Mouse (Mus musculus) embryonic facial prominence, embryonic 14.5 days (tissue): ENCODE measurements at regions not wholly inside any gene's neighbourhood (a gene's known extent, or its start where the extent isn't known, plus 50 kb on each side); places are given as distances from the start of the nearest gene placed in this dataset.

Experiments used
- ATAC-seq: fragments of 200-750 bp; cut with Nextera tagmentation; 2 replicates; pipeline ENCODE4 v1.8.0; 2017; ENCODE audit warnings: low read depth, moderate number of reproducible peaks, moderate TSS enrichment
- DNase-seq: peaks from one replicate; pipeline ENCODE4 v3.0.0-alpha.2; 2015; ENCODE audit warnings: low spot score
- H3K27ac ChIP-seq: fragments of 300-500 bp; sonication (generic); replicated peaks from 2 replicates; pipeline ENCODE4 v1.5.1; 2014; ENCODE audit warnings: low read depth, mild to moderate bottlenecking, low read length, moderate library complexity
- H3K27me3 ChIP-seq: fragments of 300-500 bp; sonication (generic); replicated peaks from 2 replicates; pipeline ENCODE4 v1.6.1; 2014; ENCODE audit warnings: low read length; ENCODE audit not compliant: control insufficient read depth, insufficient read depth
- H3K36me3 ChIP-seq: fragments of 300-500 bp; sonication (generic); 2 replicates; pipeline ENCODE4 v1.6.1; 2014; ENCODE audit warnings: low read length, mixed read lengths; ENCODE audit not compliant: control insufficient read depth, insufficient read depth
- H3K4me1 ChIP-seq: fragments of 300-500 bp; sonication (generic); 2 replicates; pipeline ENCODE4 v1.6.1; 2014; ENCODE audit warnings: antibody characterized with exemption, low read length; ENCODE audit not compliant: control insufficient read depth, insufficient read depth
- H3K4me2 ChIP-seq: fragments of 300-500 bp; sonication (generic); 2 replicates; pipeline ENCODE4 v1.6.1; 2014; ENCODE audit warnings: low read depth, mild to moderate bottlenecking, low read length, moderate library complexity, mixed read lengths
- H3K4me3 ChIP-seq: fragments of 300-500 bp; sonication (generic); 2 replicates; pipeline ENCODE4 v1.5.1; 2014; ENCODE audit warnings: low read depth, mild to moderate bottlenecking, low read length
- H3K9ac ChIP-seq: fragments of 300-500 bp; sonication (generic); 2 replicates; pipeline ENCODE4 v1.6.1; 2014; ENCODE audit warnings: low read depth, mild to moderate bottlenecking, low read length, moderate library complexity, mixed read lengths
- H3K9me3 ChIP-seq: fragments of 300-500 bp; sonication (generic); 2 replicates; pipeline ENCODE4 v1.6.1; 2016; ENCODE audit warnings: low read length; ENCODE audit not compliant: control insufficient read depth
- WGBS: fragments of 180-500 bp; shearing (Covaris S2); extraction: QIAGEN DNeasy Blood & Tissue Kit; methylation state at CpG from one replicate; pipeline ENCODE4 v1.1.7; 2014; 5-methylcytosine and 5-hydroxymethylcytosine counted together

DNA sequence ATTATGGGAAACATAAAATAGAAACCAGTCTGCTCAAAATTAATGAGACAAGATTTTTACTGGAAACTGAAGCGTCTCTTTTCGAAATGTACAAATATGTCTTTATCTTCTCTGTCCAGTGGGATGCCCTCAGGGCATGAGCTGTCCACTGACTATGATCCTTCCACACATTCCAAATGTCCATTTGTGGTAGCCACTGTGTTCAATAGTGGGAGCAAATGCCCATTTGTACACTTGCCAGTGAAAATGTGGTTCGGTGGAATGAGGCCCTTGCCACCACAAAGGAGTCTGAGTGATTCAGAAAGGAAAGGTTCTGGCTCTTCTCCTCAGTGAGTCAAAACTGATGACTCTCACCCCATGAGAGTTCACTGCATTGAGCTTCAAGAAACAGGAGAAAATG is 635.9 kb downstream of the Slc22a22 start:
- H3K36me3 ChIP-seq = no peaks in the 10 kb centered on the region
- no peaks in the 10 kb centered on the region for H3K27me3 ChIP-seq
- H3K4me2 ChIP-seq = no peak overlapping the region
- WGBS = 83% methylated on average over 3 of the region's 3 CpGs
- H3K4me1 ChIP-seq = 0 out of 2 replicates have a peak, but pooled peaks cover 5% of the 10 kb centered on the region
- no peak overlapping the region for H3K4me3 ChIP-seq
- no peak overlapping the region for H3K9ac ChIP-seq
- H3K9me3 ChIP-seq = no peaks in the 10 kb centered on the region
- DNase-seq = no peak
- ATAC-seq = no peak
- no peak overlapping the region for H3K27ac ChIP-seq

DNA sequence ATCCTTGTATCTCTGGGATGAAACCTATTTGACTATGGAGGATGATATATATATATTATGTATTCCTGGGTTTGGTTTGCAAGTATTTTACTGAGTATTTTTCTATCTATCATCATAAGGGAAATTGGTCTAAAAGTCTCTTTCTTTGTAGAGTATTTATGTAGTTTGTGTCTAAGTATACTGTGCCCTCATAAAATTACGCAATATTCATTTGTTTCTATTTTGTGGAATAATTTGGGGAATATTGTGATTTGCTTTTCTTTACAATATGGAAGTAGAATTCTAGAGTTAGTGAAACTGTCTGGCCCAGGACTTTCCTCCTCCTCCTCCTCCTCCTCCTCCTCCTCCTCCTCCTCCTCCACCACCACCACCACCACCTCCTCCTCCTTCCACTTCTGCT is 640.1 kb downstream of the Slc22a22 start:
- no peak overlapping the region for H3K9ac ChIP-seq
- H3K27me3 ChIP-seq = no peaks in the 10 kb centered on the region
- H3K4me3 ChIP-seq = no peak overlapping the region
- WGBS = 97% methylated on average over 1 of the region's 1 CpGs
- H3K36me3 ChIP-seq = no peaks in the 10 kb centered on the region
- H3K4me2 ChIP-seq = no peak overlapping the region
- ATAC-seq = no peak
- H3K9me3 ChIP-seq = no peaks in the 10 kb centered on the region
- no peak for DNase-seq
- no peaks in the 10 kb centered on the region for H3K4me1 ChIP-seq
- no peak overlapping the region for H3K27ac ChIP-seq

DNA sequence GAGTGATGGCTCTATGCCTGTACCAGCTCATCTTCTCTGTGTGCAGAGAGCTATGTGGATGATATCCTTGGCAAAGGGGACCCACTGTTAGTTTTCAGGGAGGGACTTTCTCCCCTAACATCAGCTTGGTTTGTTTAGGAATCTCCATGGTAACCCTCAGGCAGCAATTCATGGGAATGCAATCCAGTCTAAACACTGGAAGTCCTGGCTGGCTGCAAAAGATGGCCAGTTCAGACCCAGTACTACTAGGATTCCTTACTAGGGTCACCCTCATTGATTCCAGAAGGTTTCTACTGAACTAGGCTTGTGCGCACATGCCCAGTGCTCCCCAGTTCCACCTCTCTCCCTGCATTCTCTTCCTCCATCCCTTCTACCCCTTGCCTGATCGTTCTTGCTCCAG is 642.8 kb downstream of the Slc22a22 start:
- Histone ChIP-seq H3K27ac (no peak overlapping the region), H3K4me3 (no peak overlapping the region), H3K9me3 (no peaks in the 10 kb centered on the region), H3K4me1 (no peaks in the 10 kb centered on the region), H3K4me2 (no peak overlapping the region), H3K36me3 (no peaks in the 10 kb centered on the region), H3K9ac (no peak overlapping the region), H3K27me3 (no peaks in the 10 kb centered on the region)
- no peak for ATAC-seq
- no peak for DNase-seq
- WGBS = 95% methylated on average over 2 of the region's 2 CpGs

DNA sequence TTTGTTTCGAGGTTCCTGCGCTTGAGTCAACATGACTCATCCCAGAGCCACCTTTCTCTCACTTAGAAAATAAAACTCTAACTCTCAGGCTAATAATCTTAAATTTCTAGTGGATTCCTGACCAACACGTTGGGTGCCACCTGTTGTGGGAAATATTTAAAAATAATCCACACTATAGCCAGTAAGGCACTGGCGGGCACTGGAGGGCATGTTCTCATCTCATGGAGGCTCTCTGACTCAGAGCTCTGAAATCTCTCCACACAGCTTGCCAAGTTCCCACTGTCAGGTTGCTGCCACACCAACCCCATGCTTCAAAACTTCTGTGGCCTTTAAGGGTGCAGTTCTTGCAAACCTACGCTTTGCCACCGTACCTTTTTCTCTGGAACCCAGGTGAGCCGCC is 644.8 kb downstream of the Slc22a22 start:
- H3K27me3 ChIP-seq = no peaks in the 10 kb centered on the region
- no peak overlapping the region for H3K27ac ChIP-seq
- no peak for ATAC-seq
- no peak overlapping the region for H3K9ac ChIP-seq
- H3K4me2 ChIP-seq = no peak overlapping the region
- no peaks in the 10 kb centered on the region for H3K9me3 ChIP-seq
- H3K4me1 ChIP-seq = no peaks in the 10 kb centered on the region
- 92% methylated on average over 7 of the region's 7 CpGs for WGBS
- no peaks in the 10 kb centered on the region for H3K36me3 ChIP-seq
- DNase-seq = no peak
- no peak overlapping the region for H3K4me3 ChIP-seq

DNA sequence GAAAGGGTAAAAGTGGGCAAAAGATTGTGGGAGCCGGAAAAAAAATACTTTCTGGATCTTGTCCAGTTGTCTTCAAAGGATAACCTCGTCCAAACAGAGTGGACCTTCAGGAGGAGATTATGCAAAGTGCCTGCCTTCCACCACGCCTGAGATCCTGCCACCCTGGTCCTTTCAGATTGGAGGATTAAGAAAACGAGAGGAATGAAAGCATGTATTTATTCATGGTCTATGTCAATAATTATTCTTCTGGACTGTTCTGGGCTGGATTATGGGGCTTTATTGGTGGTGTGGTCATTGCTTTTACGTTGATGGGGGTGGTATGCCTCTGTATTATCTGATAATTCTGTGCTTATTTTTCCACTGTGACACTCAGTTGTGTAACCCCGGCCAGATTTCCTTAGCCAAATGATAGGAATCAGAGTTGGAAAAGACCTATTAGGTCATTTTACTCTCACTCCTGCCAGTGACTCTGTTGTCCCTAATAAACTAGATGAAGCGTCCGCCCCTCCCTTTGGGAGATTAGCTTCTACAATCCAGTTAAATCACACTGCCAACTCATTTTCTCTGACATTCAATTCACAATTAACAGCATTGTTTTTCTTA is 656.3 kb downstream of the Slc22a22 start:
- Histone ChIP-seq H3K4me3 (no peak overlapping the region), H3K27me3 (no peaks in the 10 kb centered on the region), H3K27ac (no peak overlapping the region), H3K4me1 (no peaks in the 10 kb centered on the region), H3K4me2 (no peak overlapping the region), H3K9ac (no peak overlapping the region), H3K9me3 (no peaks in the 10 kb centered on the region), H3K36me3 (no peaks in the 10 kb centered on the region)
- WGBS = 63% methylated on average over 8 of the region's 8 CpGs
- DNase-seq (no peak), ATAC-seq (0 out of 2 replicates have a peak, but pooled peaks have one; percentile 30)

DNA sequence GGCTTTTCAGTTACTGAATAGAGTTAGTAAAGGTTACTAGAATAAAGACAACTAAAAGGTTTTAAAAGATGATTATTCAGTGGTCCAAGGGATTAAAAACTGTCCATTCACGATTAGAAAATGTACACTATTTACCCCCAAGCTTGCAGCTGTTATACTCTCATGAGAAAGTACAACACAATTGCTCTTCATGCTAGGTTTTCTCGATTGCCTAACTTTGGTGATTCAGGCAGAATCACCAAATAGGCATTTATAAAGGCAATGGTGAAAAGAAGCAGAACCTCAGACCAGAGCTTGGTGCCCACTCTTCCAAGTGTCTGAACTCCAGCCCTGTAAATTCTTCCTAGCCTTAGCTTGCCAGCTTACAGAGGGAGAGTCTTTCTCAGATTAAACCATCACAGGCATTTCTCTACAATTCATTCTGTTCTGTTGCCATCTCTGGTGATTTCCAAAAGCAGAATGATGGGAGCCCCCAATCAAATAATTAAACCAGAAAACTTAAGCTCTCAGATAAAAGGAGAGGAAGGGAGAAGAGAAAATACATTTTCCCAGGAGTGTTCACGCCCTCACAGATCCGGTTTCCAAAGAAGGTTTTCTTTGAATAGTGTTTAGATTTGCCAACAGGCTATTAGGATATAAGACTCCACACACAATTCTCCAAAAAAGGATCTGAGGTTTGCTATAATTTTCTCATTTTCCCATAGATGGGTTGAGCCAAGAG is 657.0 kb downstream of the Slc22a22 start:
- DNase-seq (peak; percentile 43), ATAC-seq (peak; percentile 26; the same call in 1 of the 2 replicates)
- no peaks in the 10 kb centered on the region for H3K36me3 ChIP-seq
- no peak overlapping the region for H3K4me3 ChIP-seq
- no peaks in the 10 kb centered on the region for H3K9me3 ChIP-seq
- no peak overlapping the region for H3K4me2 ChIP-seq
- WGBS = 70% methylated on average over 4 of the region's 4 CpGs
- no peaks in the 10 kb centered on the region for H3K4me1 ChIP-seq
- no peak overlapping the region for H3K9ac ChIP-seq
- H3K27me3 ChIP-seq = no peaks in the 10 kb centered on the region
- H3K27ac ChIP-seq = no peak overlapping the region

DNA sequence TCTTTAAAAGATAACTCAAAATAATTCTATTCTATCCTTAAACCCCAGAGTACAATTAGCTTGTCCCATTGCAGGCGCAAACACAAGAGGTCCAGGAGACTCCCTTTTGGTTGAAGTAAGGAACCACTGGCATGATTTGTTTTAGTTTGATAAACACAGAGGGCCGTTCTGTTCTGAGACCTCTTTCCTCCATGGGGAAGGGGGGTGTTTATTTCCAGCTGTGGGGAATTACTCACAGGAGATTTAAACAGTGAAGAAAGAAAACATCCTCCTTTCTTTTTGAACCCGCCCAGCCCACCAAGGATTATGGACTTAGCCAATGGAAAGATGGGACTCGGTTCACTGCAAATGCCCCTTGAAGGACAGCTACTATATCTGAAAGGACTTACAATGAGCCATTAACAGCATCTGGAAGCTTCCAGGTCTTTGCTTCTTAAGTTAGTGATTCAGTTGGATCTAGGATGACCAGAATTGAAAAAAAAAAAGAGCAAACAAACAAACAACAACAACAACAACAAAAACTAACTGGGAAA is 659.2 kb downstream of the Slc22a22 start:
- Histone ChIP-seq H3K9me3 (no peaks in the 10 kb centered on the region), H3K4me1 (no peaks in the 10 kb centered on the region), H3K27ac (no peak overlapping the region), H3K4me3 (no peak overlapping the region), H3K27me3 (no peaks in the 10 kb centered on the region), H3K9ac (no peak overlapping the region), H3K4me2 (no peak overlapping the region), H3K36me3 (no peaks in the 10 kb centered on the region)
- 24% methylated on average over 4 of the region's 4 CpGs for WGBS
- DNase-seq = peak; percentile 20
- peak; percentile 60; the same call in 1 of the 2 replicates for ATAC-seq

DNA sequence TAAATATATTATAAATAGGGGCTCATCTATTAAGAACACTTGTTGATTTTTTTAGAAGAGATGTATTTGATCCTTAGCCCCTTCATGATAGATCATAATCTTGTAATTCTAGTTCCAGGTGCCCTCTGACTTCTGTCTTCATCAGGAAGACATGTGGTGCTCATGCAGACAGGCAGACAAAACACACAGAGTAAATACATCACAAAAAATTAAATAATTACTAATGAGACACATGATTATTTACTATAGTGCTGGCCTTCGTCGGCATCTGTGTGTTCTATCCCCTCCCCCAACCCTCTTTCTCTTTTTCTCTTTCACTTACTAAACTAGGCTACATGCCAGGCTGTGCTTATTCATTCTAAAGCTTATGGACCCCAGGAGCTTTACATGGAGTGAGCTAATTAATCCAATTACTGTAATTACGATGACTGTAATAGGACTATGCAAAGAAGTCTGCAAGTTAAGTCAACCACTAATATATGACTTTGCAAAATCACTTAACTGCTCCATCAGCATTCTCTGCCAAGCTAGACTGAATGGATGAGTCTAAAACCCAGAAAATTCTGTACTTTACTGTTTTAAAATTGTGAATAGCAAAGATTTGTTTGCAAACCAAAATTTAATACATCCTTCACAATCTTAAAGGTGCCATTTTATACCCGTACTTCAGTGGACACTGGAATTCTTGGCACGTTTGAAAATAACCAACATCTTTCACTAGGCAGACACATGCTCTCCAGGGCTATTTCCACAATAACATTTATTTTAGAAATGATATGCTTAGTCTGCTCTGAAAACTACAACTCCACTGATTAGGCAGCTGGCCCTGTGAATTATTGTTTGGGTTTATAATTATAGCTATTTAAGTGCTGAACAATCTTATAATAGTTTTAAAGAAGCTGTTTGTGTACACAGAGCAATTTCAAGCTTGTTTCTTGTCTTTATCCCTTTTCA is 659.9 kb downstream of the Slc22a22 start:
- no peaks in the 10 kb centered on the region for H3K4me1 ChIP-seq
- no peak overlapping the region for H3K4me3 ChIP-seq
- ATAC-seq (peak; percentile 74; the same call in 1 of the 2 replicates), DNase-seq (peak; percentile 50)
- no peaks in the 10 kb centered on the region for H3K36me3 ChIP-seq
- no peak overlapping the region for H3K27ac ChIP-seq
- 43% methylated on average over 5 of the region's 5 CpGs for WGBS
- H3K9me3 ChIP-seq = no peaks in the 10 kb centered on the region
- no peak overlapping the region for H3K9ac ChIP-seq
- no peak overlapping the region for H3K4me2 ChIP-seq
- H3K27me3 ChIP-seq = no peaks in the 10 kb centered on the region
